Mouse (Mus musculus) C2C12 (cell line): ENCODE data around the gene Rundc3b.

Source experiments
- CTCF ChIP-seq: IDR thresholded peaks from one replicate; pipeline ENCODE4 v1.5.1; 2011; ENCODE audit not compliant: control insufficient read depth, insufficient read depth, insufficient read length
- MYOD1 ChIP-seq: IDR thresholded peaks from one replicate; pipeline ENCODE4 v1.6.1; 2011; ENCODE audit warnings: low read depth; ENCODE audit not compliant: control insufficient read depth, insufficient read length

DNA sequence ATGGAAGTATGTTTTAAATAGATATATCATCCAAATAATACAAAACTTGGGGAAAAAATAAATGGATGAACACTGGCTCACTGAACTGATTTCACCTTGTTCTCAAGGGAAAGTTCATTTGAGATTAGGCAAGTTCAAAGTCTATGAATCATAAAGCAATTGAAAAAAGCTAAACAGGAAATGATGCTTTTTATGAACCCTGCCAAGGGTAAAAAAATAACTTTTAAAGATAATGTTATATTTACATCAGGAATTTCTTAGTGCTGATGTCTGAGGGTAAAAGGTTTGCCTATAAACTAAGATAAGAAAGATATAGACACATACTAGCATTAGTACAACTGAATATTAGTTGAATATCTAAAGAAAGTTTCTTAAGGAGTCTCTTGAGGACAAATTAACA, 26.0 kb upstream of the Rundc3b start:
- TF ChIP-seq CTCF (no peak), MYOD1 (no peak)
